Mouse (Mus musculus) lung, postnatal 0 days (tissue): ENCODE results near the gene Abcb4. TPM values are rescaled to one million over a fixed set of nuclear protein-coding genes. Genes with fewer than 3 reads are reported as not detected.

ENCODE experiments used
- ATAC-seq: fragments of 200-750 bp; cut with Nextera tagmentation; 2 replicates; pipeline ENCODE4 v1.8.0; 2017; ENCODE audit warnings: moderate library complexity
- DNase-seq: peaks from one replicate; pipeline ENCODE4 v3.0.0-alpha.2; 2016; ENCODE audit warnings: low spot score
- H3K27ac ChIP-seq: fragments of 300-500 bp; sonication (generic); 2 replicates; pipeline ENCODE4 v1.5.1; 2014; ENCODE audit warnings: antibody characterized with exemption, mild to moderate bottlenecking, low read length, mixed read lengths
- H3K27me3 ChIP-seq: fragments of 300-500 bp; sonication (generic); replicated peaks from 2 replicates; pipeline ENCODE4 v1.6.1; 2014; ENCODE audit warnings: low read length, mixed read lengths; ENCODE audit not compliant: insufficient read depth
- H3K36me3 ChIP-seq: fragments of 300-500 bp; sonication (generic); 2 replicates; pipeline ENCODE4 v1.6.1; 2014; ENCODE audit warnings: low read length, mixed read lengths; ENCODE audit not compliant: insufficient read depth
- H3K4me1 ChIP-seq: fragments of 300-500 bp; sonication (generic); 2 replicates; pipeline ENCODE4 v1.6.1; 2014; ENCODE audit warnings: antibody characterized with exemption, low read depth, low read length, mixed read lengths; ENCODE audit not compliant: insufficient read depth
- H3K4me2 ChIP-seq: fragments of 300-500 bp; sonication (generic); replicated peaks from 2 replicates; pipeline ENCODE4 v1.6.1; 2014; ENCODE audit warnings: low read depth, mild to moderate bottlenecking, low read length, moderate library complexity, mixed read lengths
- H3K4me3 ChIP-seq: fragments of 300-500 bp; sonication (generic); 2 replicates; pipeline ENCODE4 v1.5.1; 2014; ENCODE audit warnings: low read depth, low read length
- H3K9ac ChIP-seq: fragments of 300-500 bp; sonication (generic); replicated peaks from 2 replicates; pipeline ENCODE4 v1.6.1; 2014; ENCODE audit warnings: low read depth, mild to moderate bottlenecking
- H3K9me3 ChIP-seq: fragments of 300-500 bp; sonication (generic); 2 replicates; pipeline ENCODE4 v1.6.1; 2016; ENCODE audit warnings: low read length, mixed read lengths
- CTCF ChIP-seq: IDR thresholded peaks from 2 replicates; pipeline ENCODE4 v1.5.1; 2016; ENCODE audit warnings: antibody characterized with exemption, mild to moderate bottlenecking
- EP300 ChIP-seq: IDR thresholded peaks from 2 replicates; pipeline ENCODE4 v1.6.1; 2016; ENCODE audit warnings: antibody characterized with exemption, mild to moderate bottlenecking, control low read depth
- WGBS: fragments of 180-500 bp; shearing (Covaris S2); extraction: QIAGEN DNeasy Blood & Tissue Kit; methylation state at CpG from one replicate; pipeline ENCODE4 v1.1.7; 2014; 5-methylcytosine and 5-hydroxymethylcytosine counted together
- polyA plus RNA-seq: library from polyadenylated mRNA; unstranded; fragments of >200 nt; fragmentation: Nextera tagmentation; extraction: Ambion mirVana; gene quantifications from 2 replicates; pipeline ENCODE4 v1.2.1, GENCODE M21; 2015

Abcb4 gene
- polyA plus RNA-seq, 1 experiment from 2014 or later, result 0.47 TPM

GRCm38 (mm10) chr5:8901001-8901400 is 7.5 kb downstream of the Abcb4 start:
- DNase-seq, result no peak
- H3K9me3 ChIP-seq, result no peaks in the 10 kb centered on the region
- H3K4me1 ChIP-seq, result no peaks in the 10 kb centered on the region
- TF ChIP-seq CTCF, result no peak
- TF ChIP-seq EP300, result no peak
- WGBS, result 59% methylated on average over 1 of the region's 1 CpGs
- H3K36me3 ChIP-seq, result no peaks in the 10 kb centered on the region
- ATAC-seq, result no peak
- no peaks in the 10 kb centered on the region for H3K27me3 ChIP-seq
- H3K4me3 ChIP-seq, result no peak overlapping the region
- no peak overlapping the region for H3K27ac ChIP-seq
- no peak overlapping the region for H3K4me2 ChIP-seq
- no peak overlapping the region for H3K9ac ChIP-seq

GRCm38 (mm10) chr5:8902141-8902817 is 8.8 kb downstream of the Abcb4 start:
- Histone ChIP-seq H3K9ac (no peak overlapping the region), H3K4me1 (no peaks in the 10 kb centered on the region), H3K36me3 (no peaks in the 10 kb centered on the region), H3K4me2 (no peak overlapping the region), H3K9me3 (no peaks in the 10 kb centered on the region), H3K27ac (no peak overlapping the region), H3K27me3 (no peaks in the 10 kb centered on the region), H3K4me3 (no peak overlapping the region)
- WGBS, result 74% methylated on average over 6 of the region's 6 CpGs
- no peak for ATAC-seq
- no peak for DNase-seq
- TF ChIP-seq EP300 (no peak), CTCF (no peak)

DNA sequence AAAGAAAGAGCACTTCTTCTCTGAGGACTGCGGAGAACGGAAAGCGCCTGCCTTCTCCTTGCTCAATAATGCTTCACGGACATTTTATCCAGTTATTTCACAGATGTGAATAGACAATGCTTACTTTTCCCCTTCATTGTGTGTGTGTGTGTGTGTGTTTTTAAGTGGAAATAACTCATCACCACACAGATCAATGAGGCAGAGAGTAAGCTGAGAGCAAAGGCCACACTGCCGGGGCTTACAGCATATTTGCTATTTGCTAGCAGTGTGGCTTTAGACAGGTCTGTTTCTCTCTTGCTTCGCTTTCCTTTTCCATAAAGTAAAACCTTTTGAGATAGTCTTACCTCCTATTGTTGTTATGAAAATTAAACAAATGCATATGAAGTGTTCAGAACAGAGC is 11.0 kb downstream of the Abcb4 start:
- DNase-seq (no peak), ATAC-seq (no peak)
- H3K4me1 ChIP-seq, result no peaks in the 10 kb centered on the region
- H3K4me2 ChIP-seq, result no peak overlapping the region
- no peak overlapping the region for H3K9ac ChIP-seq
- H3K36me3 ChIP-seq, result no peaks in the 10 kb centered on the region
- TF ChIP-seq CTCF, result no peak
- TF ChIP-seq EP300, result no peak
- 85% methylated on average over 6 of the region's 6 CpGs for WGBS
- H3K9me3 ChIP-seq, result no peaks in the 10 kb centered on the region
- no peak overlapping the region for H3K4me3 ChIP-seq
- no peak overlapping the region for H3K27ac ChIP-seq
- no peaks in the 10 kb centered on the region for H3K27me3 ChIP-seq

DNA sequence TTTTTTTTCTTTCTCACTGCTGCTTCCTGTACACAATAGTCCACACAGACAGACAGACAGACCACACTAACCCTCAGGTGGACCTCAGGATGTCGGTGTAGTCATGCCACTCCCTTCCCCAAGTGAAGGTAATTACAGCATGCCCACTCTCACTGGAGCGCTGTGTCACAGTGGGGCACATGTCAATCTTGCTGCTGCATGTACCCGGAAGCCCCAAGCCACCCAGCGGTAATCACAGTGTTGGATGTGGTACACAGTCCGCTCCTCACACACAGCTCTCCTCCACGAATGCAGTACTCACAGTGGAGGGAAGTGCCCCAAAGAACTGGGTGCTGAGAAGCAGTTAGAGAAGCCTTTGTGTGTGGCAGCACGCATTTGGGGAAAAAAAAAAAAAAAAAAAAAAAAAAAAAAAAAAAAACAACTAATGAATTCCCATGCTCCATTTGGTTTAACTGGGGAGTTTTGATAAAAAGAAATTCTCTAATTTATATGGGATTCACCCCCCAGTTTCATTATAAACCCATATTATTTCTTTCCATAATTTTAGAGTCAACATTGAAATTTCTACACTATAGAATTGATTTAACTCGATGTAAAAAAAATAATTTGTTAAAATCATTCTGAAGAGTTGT is 18.2 kb downstream of the Abcb4 start:
- H3K27ac ChIP-seq, result no peak overlapping the region
- no peak overlapping the region for H3K9ac ChIP-seq
- no peaks in the 10 kb centered on the region for H3K9me3 ChIP-seq
- ATAC-seq (no peak), DNase-seq (no peak)
- TF ChIP-seq EP300 (no peak), CTCF (no peak)
- no peak overlapping the region for H3K4me3 ChIP-seq
- H3K27me3 ChIP-seq, result no peaks in the 10 kb centered on the region
- no peaks in the 10 kb centered on the region for H3K4me1 ChIP-seq
- WGBS, result 77% methylated on average over 8 of the region's 8 CpGs
- no peaks in the 10 kb centered on the region for H3K36me3 ChIP-seq
- no peak overlapping the region for H3K4me2 ChIP-seq

GRCm38 (mm10) chr5:8916400-8916799 is 22.9 kb downstream of the Abcb4 start:
- TF ChIP-seq EP300, result no peak
- TF ChIP-seq CTCF, result no peak
- no peak overlapping the region for H3K9ac ChIP-seq
- ATAC-seq, result no peak
- no peaks in the 10 kb centered on the region for H3K9me3 ChIP-seq
- no peaks in the 10 kb centered on the region for H3K27me3 ChIP-seq
- WGBS, result 79% methylated on average over 2 of the region's 2 CpGs
- H3K36me3 ChIP-seq, result no peaks in the 10 kb centered on the region
- H3K27ac ChIP-seq, result no peak overlapping the region
- no peak for DNase-seq
- H3K4me3 ChIP-seq, result no peak overlapping the region
- H3K4me1 ChIP-seq, result no peaks in the 10 kb centered on the region
- no peak overlapping the region for H3K4me2 ChIP-seq

DNA sequence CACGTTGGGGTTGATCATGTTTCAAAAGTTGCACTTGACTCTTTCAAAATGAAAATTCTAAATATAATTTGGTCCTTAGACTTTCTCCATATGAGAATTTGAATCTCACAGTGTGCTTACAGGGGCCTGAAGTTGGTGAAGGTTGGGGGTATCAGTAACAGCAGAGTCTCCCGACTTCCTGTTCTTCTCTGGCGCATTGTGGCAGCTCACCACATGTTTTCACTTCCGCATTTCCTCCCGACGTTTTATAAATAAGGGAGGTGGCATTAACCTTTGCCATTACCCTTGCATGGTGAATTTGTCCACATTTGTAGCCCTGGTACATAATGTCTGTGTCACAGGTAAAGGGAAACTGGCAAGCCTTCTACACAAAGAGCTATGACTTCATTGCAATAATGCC is 23.6 kb downstream of the Abcb4 start:
- no peak for TF ChIP-seq CTCF
- no peak for TF ChIP-seq EP300
- no peaks in the 10 kb centered on the region for H3K27me3 ChIP-seq
- 65% methylated on average over 6 of the region's 6 CpGs for WGBS
- ATAC-seq (no peak), DNase-seq (no peak)
- no peaks in the 10 kb centered on the region for H3K9me3 ChIP-seq
- no peak overlapping the region for H3K4me3 ChIP-seq
- no peak overlapping the region for H3K9ac ChIP-seq
- H3K4me2 ChIP-seq, result no peak overlapping the region
- no peaks in the 10 kb centered on the region for H3K36me3 ChIP-seq
- H3K4me1 ChIP-seq, result no peaks in the 10 kb centered on the region
- no peak overlapping the region for H3K27ac ChIP-seq
